Mouse (Mus musculus): ENCODE results near the gene Abca1.

Abca1 gene

GRCm38 (mm10) chr4:53159767-53160166 is at the start of gene Abca1:
Gene Abca1, minus strand, starts transcription at chr4:53159895.
- peak; percentile 32 for DNase-seq (ENCODE audit: low spot score)

DNA sequence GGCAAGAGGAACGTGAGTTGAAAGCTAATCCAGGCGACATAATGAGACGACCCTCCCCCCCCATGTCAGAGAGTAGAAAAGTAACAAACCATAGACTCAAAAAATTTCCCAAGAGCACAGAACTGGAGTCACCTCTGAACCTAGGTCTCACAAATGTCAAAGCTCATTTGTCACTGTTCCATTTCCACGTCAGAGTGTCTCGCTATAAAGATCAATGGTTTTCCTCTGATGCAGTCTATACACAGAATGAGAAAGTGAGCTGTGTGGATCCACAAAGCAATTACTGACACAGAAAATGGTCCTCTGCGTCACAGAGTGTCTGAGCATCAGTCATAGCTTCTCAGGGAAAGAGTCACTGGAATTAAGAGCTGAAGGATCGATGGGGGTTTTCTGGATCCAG is 44.8 kb upstream of the Abca1 start:
- DNase-seq (ENCODE audit: low spot score): no peak

DNA sequence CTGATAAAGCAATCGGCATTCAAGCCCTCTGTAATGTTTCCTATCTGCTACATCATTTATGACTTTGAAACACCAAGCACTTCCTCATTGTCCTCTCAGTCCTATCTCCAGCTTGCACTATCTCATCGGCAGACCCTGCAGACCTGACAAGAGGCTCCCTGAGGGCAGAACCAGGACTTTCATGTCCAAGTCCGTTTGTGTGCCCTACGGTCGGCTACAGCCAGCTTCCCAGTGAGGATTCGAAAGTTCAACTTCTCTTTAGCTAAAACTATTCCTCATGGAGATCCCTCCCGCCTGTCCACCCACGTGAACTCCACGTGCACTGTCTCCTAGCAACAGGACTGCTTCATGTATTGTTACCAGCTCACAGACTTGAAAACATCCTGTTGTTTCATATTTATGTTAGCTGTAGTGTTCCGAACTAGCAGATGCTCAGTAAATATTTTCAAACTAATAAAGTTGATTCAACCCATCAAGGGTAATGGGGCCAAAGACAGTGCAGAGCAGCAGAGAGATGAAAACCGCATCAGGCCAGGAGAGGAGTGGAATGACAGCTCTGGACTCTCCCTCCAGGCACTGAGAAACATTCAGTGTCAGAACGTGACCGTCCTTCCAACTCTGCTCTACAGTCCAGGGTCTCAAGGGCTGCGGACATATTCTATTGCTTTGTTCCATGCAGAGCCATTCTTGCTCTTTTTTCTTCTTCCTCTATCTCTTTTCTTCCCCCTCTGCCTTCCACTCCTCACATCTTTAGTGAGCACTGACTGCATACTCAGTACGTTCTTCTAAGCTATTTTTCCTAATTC is 44.1 kb upstream of the Abca1 start:
- DNase-seq (ENCODE audit: low spot score): no peak

DNA sequence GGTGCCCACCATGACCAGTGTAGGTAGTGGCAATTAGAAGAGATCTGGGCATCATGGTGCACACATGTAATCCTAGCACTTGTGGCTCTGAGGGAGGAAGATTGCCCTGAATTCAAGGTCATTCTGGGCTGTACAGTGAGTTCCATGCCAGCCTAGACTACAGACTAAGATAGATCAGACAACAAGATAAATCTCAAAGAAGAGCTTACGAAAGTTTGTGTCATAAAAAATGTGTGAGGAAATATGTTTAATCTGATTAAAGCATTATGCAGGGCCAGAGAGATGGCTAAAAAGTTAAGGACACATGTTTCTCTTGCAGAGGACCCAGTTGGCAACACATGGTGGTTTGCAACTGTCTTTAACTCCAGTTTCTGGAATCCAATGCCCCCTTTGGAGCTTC is 40.6 kb upstream of the Abca1 start:
- DNase-seq (ENCODE audit: low spot score): no peak

DNA sequence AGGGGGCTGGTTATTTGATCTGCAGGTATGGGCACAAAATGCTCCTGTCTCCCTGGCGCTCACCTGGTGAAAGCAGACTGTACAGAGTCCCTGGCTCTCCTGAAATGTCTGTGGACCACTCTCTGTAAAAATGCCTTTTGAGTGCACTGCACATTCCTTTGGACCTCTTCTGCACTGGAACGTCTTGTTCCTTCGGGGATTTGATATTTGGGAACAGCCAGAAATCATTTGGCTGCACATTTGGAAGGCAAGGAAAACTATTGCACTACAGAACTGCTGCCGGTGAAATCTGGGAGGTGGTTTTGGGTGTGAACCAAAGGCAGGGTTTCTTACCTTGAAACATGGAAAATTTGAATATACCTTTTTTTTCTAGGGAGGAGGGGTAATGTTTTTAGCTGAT is 38.1 kb upstream of the Abca1 start:
- DNase-seq (ENCODE audit: low spot score): no peak

DNA sequence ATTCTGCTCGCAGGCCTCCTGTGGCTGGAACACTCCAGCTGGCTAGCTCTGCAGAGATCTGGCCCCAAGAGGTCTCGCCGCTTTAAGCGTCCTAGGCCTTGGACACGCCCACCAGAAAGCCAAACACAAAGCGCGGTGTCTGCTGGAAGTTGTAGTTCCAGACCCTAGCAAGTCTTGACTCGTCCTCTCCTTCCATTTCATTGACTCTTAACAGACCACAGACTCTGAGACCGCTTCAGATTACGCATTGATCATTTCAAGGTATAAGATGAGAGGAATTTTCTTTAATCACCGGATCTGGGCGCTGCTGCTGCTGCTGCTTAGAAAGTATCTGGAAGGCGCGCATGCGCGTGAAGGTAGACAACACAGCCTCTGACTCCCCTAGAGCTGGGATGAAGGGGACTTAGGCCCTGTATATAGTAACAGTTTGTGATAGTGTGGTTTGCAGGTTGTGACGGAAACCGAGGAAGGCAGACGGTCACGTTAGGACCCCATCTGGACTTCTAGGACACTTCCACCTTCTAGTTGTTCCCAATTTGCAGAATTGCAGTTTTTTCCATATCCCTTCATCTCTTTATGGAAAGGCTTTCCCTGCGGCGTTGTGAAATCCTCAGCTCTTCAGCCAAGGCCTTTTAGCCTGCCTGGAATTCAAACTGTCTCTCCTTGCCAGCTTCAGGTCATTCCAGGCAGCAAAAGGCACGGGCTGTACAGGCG is 36.5 kb upstream of the Abca1 start:
- DNase-seq (ENCODE audit: low spot score): peak; percentile 62

DNA sequence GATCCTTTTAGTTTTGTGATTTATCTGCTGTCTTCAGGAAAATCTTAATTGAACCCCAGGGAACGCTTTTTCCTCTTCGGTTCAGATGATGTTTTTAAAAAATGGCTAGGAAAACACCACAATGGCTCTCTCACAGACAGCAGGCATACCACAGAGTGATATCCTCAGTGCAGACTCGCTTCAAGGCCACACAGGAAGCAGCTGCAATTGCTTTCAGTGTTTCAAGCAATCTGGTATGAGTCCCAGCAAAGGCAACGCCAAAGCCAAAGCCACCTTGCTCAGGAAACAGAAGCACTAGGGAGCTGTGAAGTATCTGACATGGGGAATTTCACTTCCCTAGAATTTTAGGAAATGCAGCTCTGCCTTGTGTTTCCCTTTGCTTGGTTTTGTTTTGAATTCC is 27.4 kb upstream of the Abca1 start:
- no peak for DNase-seq (ENCODE audit: low spot score)

DNA sequence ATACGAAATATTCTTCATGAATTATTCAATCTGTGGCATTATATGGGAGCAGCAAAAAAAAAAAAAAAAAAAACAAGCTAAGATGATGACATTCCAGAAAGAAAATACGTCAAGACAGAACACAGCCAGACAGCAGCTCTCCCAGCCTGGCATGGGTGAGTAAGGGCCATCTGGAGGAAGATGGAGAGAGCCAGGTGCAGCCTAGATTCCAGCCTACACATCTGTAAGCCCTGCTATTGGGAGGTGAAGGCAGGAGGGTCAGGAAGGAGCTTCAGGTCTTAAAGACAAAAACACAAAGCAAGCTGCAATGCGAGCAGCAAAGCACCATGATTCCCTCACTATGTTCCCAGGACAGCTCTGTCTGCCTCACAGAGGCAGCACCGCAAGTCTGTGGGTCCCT is 26.9 kb upstream of the Abca1 start:
- no peak for DNase-seq (ENCODE audit: low spot score)

GRCm38 (mm10) chr4:53186141-53186540 is 26.4 kb upstream of the Abca1 start:
- no peak for DNase-seq (ENCODE audit: low spot score)

DNA sequence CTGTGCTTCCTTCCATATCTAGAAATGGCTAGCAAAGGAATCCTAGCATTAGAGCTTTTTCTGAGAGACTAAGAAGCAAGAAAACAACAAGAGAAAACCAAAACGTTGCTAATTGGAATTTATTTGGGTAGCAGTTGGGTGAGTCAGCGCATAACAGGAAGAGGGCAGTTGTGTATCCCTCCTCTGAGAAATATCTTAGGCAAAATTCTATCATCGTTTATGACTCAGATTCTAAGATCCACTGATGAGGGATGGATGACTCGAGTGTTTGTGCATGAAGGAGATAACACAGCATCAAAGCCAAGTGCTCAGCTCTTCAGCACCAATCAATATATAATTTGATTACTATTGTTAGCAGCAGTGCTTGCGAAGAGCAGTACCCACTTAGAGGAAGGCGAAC is 21.8 kb upstream of the Abca1 start:
- DNase-seq (ENCODE audit: low spot score): no peak

- no peak for DNase-seq (ENCODE audit: low spot score)
Measured at GRCm38 (mm10) chr4:53179308-53179820, 19.7 kb upstream of the Abca1 start.

- no peak for DNase-seq (ENCODE audit: low spot score)
Measured at GRCm38 (mm10) chr4:53178489-53178888, 18.8 kb upstream of the Abca1 start.

DNA sequence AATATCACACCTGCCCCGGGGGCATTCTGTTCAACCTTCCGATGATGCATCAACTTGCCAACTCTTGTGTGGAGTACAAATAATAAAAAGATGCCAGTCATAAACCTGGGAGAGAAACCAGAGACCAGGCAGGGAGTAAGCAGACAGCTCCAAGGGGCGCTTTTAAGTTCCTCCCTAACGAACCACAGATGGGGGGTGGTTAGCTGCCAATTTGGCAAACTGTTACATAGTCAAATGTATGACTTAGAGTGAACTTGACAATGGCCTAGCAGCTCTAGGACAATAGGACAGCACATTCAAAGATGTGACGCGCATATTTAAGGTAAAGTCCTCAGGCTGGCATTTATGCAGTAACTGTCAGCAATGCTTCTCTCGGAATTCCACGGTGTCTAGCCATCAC is 18.0 kb upstream of the Abca1 start:
- no peak for DNase-seq (ENCODE audit: low spot score)

GRCm38 (mm10) chr4:53174906-53175305 is 15.2 kb upstream of the Abca1 start:
- no peak for DNase-seq (ENCODE audit: low spot score)

- DNase-seq (ENCODE audit: low spot score): no peak
Measured at GRCm38 (mm10) chr4:53170403-53170802, 10.7 kb upstream of the Abca1 start.

DNA sequence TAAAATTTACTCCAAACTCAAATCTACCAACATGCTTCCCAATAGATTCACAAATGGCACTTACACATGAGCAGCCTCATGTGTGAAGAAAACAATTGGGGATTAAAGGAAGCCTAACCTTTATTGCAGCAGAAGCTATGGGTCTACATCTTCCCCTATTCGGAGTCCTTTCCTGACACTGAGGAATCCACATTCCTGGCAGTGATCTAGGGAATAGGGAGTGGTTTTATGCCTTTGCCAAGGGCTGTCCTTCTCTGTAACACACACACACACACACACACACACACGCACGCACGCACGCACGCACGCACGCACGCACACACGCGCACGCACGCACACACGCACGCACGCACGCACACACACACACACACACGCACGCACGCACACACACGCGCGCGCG is 5.5 kb upstream of the Abca1 start:
- no peak for DNase-seq (ENCODE audit: low spot score)

DNA sequence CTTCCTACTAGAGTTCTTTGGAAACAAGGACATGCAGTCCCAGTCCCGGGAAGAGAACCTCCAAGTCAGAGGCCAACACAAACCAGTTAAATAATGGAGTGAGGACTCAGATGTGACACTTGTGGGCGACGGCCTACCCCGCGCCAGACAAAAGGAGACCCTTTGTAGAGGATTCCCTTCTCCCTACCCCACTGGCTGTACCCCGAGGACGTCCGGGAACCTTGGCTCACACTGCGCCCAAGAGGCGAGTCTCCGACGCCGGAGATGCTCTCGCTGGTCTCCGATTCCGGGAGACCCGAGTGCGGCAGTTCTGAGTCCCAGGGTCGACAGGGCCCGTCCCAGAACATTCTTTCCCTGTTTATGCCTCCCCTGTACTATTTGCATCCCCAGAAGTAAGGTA is 519 bp downstream of the Abca1 start:
- no peak for DNase-seq (ENCODE audit: low spot score)

DNA sequence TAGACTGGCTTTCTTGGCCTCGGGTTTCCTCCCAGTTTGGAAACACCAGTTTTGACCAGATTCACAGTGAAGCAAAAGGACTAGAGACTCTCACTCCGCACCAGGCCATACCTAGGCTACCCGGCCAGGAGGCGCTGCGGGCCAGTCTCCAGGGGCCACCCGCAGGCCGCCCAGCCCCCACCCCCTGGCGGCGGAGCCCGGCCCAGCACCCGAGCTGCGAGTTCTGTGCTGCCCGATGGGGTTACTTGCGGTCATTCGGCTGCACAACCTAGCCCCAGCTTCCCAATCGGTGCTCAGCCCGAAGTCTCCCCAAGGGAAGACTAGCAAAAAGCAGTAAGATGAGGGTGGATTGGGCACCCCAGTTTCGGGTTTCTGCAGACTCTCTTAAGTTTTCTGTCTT is 1.1 kb downstream of the Abca1 start:
- DNase-seq (ENCODE audit: low spot score): peak; percentile 36

DNA sequence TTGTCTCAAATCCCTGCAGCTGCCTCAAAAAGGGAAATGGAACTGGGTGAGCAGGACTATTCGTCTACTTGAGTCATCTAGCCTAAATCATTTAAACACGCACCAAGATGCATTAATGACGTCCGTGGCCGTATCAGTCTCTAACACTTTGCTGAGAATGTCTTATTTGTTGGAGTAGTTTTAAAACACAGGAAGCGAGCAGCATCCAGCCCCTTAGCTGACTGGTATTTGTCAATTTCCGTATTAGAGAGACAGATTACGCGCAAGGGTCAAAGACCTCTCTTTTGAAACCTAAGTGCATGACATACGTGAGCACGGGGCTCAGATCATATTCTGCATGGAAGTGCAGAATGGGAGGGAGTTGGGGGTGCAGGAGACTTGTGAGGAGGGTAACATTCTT is 4.2 kb downstream of the Abca1 start:
- DNase-seq (ENCODE audit: low spot score): no peak

DNA sequence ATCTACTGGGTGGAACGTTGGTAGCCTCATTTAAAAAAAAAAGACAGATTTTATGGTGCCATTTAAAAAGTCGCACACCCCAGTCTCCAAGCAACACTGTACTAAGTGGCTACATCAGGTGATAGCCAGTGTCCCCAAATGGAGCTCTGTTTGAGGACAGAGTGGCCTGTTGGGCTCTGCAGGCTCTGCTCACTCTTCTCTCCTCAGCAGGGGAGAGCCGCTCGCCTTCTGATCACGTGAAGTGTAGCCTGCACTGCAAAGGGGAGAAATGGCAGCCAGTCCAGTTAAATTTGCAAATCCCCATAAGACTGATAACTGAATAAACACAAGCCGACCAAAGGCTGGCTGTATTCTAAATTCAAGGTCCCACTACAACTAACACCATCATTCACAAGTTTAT is 6.0 kb downstream of the Abca1 start:
- DNase-seq (ENCODE audit: low spot score): no peak

- DNase-seq (ENCODE audit: low spot score): no peak
Measured at GRCm38 (mm10) chr4:53153061-53153460, 6.6 kb downstream of the Abca1 start.

- DNase-seq (ENCODE audit: low spot score): no peak
Measured at GRCm38 (mm10) chr4:53152655-53153054, 7.0 kb downstream of the Abca1 start.

DNA sequence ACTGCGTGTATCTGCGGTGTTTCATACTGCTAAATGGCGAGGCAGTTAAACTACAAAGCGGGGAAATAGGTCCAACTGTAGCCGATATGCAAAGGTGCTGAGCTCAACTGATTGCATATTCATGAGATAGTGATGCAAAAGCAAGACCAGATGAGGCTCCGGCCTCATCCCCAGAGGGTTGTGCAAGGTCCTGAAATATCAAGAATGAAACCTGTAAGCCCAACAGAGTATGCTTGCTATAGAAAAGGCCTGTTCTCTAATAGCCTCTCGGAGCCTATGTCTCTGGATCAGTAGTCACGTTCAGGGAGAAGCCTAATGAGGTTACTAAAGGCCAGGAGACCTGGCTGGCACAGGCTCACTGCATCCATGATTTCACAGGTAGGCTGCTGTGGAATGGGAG is 9.2 kb downstream of the Abca1 start:
- no peak for DNase-seq (ENCODE audit: low spot score)

GRCm38 (mm10) chr4:53149644-53150043 is 10.1 kb downstream of the Abca1 start:
- no peak for DNase-seq (ENCODE audit: low spot score)

Data from c-Kit-positive CD71-positive TER-119-positive erythroid progenitor cells, embryonic 14.5 days (primary cell).